Mouse (Mus musculus) kidney, adult 2 months (tissue): Measurements from ENCODE around the gene Ewsr1.

Source experiments
- CTCF ChIP-seq: fragments of 200-500 bp; conservative IDR thresholded peaks from 2 replicates; pipeline ENCODE4 v1.5.1; 2011; ENCODE audit warnings: low read depth, mild to moderate bottlenecking, control low read depth, low read length, moderate library complexity, mixed read lengths; ENCODE audit not compliant: insufficient read depth, insufficient read length
- POLR2A ChIP-seq: fragments of 200-500 bp; IDR thresholded peaks from one replicate; pipeline ENCODE4 v1.6.1; 2011; ENCODE audit warnings: low read depth, low read length, control low read depth

DNA sequence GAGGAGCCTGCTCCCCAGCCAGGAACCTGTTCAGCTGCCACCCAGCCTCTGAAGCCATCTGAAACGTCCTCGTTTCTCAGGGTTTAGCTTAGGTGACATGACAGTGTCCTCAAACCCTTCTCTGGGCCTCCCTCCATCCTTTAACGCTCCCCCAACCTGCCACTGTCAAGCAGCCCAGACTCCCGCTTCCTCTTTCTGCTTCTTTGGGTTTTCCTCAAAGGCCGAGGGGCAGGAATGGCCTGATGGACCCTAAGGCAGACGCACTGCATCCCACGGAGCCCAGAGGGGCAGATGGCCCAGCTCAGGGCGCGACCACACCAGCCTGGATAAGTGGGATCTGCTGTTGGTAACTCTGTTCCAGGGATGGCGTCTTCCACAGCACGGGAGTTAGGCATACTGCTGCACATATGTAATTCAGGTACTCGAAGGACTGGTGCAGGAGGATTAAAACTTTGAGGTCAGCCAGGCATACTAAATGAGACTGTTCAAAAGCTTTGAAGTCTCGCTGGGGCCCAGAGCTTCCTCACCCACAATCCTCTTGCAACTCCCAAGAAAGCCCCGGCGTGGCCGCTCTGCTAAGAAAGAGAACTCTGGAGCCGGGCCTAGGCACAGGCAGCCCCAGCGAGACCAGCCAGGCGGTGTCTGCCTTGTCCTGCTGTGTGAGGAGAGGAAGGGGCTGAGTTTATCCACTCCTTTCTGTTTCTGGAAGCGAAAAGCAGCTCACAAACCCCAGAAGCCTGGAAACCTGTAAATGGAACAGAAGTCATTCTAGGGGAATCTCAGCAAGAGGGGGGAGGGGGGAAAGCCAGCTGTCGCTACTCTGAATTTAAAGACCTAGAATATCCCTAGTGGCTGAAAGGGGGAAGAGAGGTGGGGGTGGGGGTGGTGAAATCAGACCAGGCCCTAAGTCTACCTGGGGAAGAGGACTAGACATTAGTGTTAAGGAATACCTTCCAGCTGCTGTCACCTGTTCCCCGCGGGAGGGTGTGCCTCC lies 42.8 kb downstream of the Ewsr1 start:
- TF ChIP-seq CTCF (no peak), POLR2A (no peak)
